Mouse (Mus musculus): ENCODE results near the gene Gm10318.

The Gm10318 gene

GRCm38 (mm10) chr10:77852559-77852958, at the start of gene Gm10318:
TSS of gene Gm10318 (plus strand) at chr10:77852859.
- no peak for DNase-seq (ENCODE audit: low read depth, low spot score)

GRCm38 (mm10) chr10:77804095-77804494, 48.6 kb upstream of the Gm10318 start:
- DNase-seq (ENCODE audit: low read depth, low spot score): no peak

GRCm38 (mm10) chr10:77811743-77812142, 40.9 kb upstream of the Gm10318 start, which contains the start of gene Gm9507:
TSS of gene Gm9507 (minus strand) at chr10:77811843.
- no peak for DNase-seq (ENCODE audit: low read depth, low spot score)

- DNase-seq (ENCODE audit: low read depth, low spot score): no peak
These were observed 38.3 kb upstream of the Gm10318 start, which contains the start of gene Gm2696 for GRCm38 (mm10) chr10:77814382-77814781. TSS of gene Gm2696 (plus strand) at chr10:77814682.

GRCm38 (mm10) chr10:77815514-77815913, 37.1 kb upstream of the Gm10318 start:
- no peak for DNase-seq (ENCODE audit: low read depth, low spot score)

GRCm38 (mm10) chr10:77818523-77818922, 34.1 kb upstream of the Gm10318 start:
- DNase-seq (ENCODE audit: low read depth, low spot score): no peak

- DNase-seq (ENCODE audit: low read depth, low spot score): no peak
These were observed 33.5 kb upstream of the Gm10318 start for GRCm38 (mm10) chr10:77819203-77819602.

- DNase-seq (ENCODE audit: low read depth, low spot score): no peak
These were observed 25.7 kb upstream of the Gm10318 start, which contains the start of gene Krtap10-4 for GRCm38 (mm10) chr10:77826951-77827350. TSS of gene Krtap10-4 (minus strand) at chr10:77827095.

- DNase-seq (ENCODE audit: low read depth, low spot score): no peak
These were observed 17.0 kb upstream of the Gm10318 start, which contains the start of gene Krtap10-10 for GRCm38 (mm10) chr10:77835647-77836046. TSS of gene Krtap10-10 (plus strand) at chr10:77835947.

- DNase-seq (ENCODE audit: low read depth, low spot score): no peak
These were observed 13.7 kb upstream of the Gm10318 start for GRCm38 (mm10) chr10:77839006-77839405.

- DNase-seq (ENCODE audit: low read depth, low spot score): no peak
These were observed 6.2 kb upstream of the Gm10318 start, which contains the start of gene Gm36176 for GRCm38 (mm10) chr10:77846503-77846902. TSS of gene Gm36176 (plus strand) at chr10:77846803.

- DNase-seq (ENCODE audit: low read depth, low spot score): no peak
These were observed 5.7 kb upstream of the Gm10318 start for GRCm38 (mm10) chr10:77846961-77847360.

- no peak for DNase-seq (ENCODE audit: low read depth, low spot score)
These were observed 5.1 kb upstream of the Gm10318 start for GRCm38 (mm10) chr10:77847538-77847937.

- DNase-seq (ENCODE audit: low read depth, low spot score): no peak
These were observed 9.0 kb downstream of the Gm10318 start, which contains the start of gene Gm3285 for GRCm38 (mm10) chr10:77861675-77862074. TSS of gene Gm3285 (plus strand) at chr10:77861975.

- no peak for DNase-seq (ENCODE audit: low read depth, low spot score)
These were observed 11.6 kb downstream of the Gm10318 start for GRCm38 (mm10) chr10:77864067-77864761.

- DNase-seq (ENCODE audit: low read depth, low spot score): no peak
These were observed 12.1 kb downstream of the Gm10318 start for GRCm38 (mm10) chr10:77864762-77865143.

- no peak for DNase-seq (ENCODE audit: low read depth, low spot score)
These were observed 14.9 kb downstream of the Gm10318 start for GRCm38 (mm10) chr10:77867546-77867945.

- no peak for DNase-seq (ENCODE audit: low read depth, low spot score)
These were observed 17.0 kb downstream of the Gm10318 start for GRCm38 (mm10) chr10:77869651-77870050.

GRCm38 (mm10) chr10:77878985-77879384, 26.3 kb downstream of the Gm10318 start:
- DNase-seq (ENCODE audit: low read depth, low spot score): no peak

- no peak for DNase-seq (ENCODE audit: low read depth, low spot score)
These were observed 27.6 kb downstream of the Gm10318 start for GRCm38 (mm10) chr10:77880305-77880704.

- DNase-seq (ENCODE audit: low read depth, low spot score): no peak
These were observed 29.9 kb downstream of the Gm10318 start for GRCm38 (mm10) chr10:77882553-77882952.

- DNase-seq (ENCODE audit: low read depth, low spot score): no peak
These were observed 33.5 kb downstream of the Gm10318 start for GRCm38 (mm10) chr10:77886007-77886747.

All from retina, adult 2 months (tissue).